Mouse (Mus musculus): ENCODE results near the gene Car9.

DNA sequence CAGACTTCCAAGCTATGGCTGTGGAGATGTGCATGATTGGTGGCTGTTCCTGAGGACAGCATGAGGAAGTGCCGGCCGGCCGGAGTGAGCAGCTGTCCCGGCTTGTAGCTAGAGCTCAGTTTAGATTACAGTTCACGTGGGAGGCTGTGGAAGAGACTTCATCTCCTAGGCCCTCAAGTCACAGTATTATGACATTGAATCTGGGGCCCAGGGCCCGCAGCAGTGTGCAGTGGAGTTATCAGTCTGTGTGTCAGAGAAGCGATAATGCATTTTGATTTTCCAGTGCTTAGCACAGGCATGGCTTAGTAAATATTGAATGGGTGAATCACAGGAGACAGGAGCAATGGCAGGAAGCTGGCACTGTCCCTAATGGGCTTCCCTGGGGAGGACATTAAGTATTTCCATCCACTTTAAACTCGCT, 23.3 kb downstream of the Car9 start:
- no peak for TF ChIP-seq CTCF (IDR thresholded peaks at IDR 0.05; ENCODE audit: borderline replicate concordance, insufficient read depth, low read length)
- no peak for TF ChIP-seq POLR2A (IDR thresholded peaks at IDR 0.05; ENCODE audit: low read depth, low read length)
